In genomic region chr13:109247061-109247460, GRCm38 (mm10) we compare ENCODE assay signal across 21 mouse cellular contexts.
"Had no signal": no experiment of that assay in that cellular context is flagged by ENCODE, and none has a peak within 500 bp of the region (broad histone marks: within the 10 kb centered on the region; RNA-seq: fewer than 3 reads in every experiment).

No protein-coding gene starts in this region.

- H3K4me2 ChIP-seq: liver, embryonic 15.5 days; lung, embryonic 14.5 days; midbrain, embryonic 12.5 days; neural tube, embryonic 13.5 days; stomach, embryonic 15.5 days had no signal

- ATAC-seq: intestine, postnatal 0 days; lung, postnatal 0 days; midbrain, embryonic 16.5 days had no signal

- H3K4me1 ChIP-seq: liver, embryonic 15.5 days; stomach, embryonic 15.5 days had no signal

- DNase-seq: kidney, adult 2 months; kidney, postnatal 25 days; layer of hippocampus, adult 9-11 months; lung, embryonic 14.5 days; retina, postnatal 1 day; right cerebral cortex, postnatal 25 days; spleen, adult 18-20 months; thymus, postnatal 25 days had no signal

- H3K27me3 ChIP-seq: liver, embryonic 15.5 days; megakaryocyte, embryonic 14.5 days; midbrain, embryonic 12.5 days; neural tube, embryonic 13.5 days; stomach, embryonic 15.5 days had no signal

- H3K36me3 ChIP-seq: liver, embryonic 15.5 days; midbrain, embryonic 12.5 days; neural tube, embryonic 13.5 days; stomach, embryonic 15.5 days had no signal

- H3K27ac ChIP-seq: kidney, postnatal 0 days; layer of hippocampus, adult 2 months; left cerebral cortex, adult 2 months; liver, embryonic 15.5 days; macrophage; midbrain, embryonic 12.5 days; neural tube, embryonic 13.5 days; stomach, embryonic 15.5 days had no signal

- H3K9me3 ChIP-seq: liver, embryonic 15.5 days; megakaryocyte, embryonic 14.5 days; midbrain, embryonic 12.5 days; neural tube, embryonic 13.5 days; stomach, embryonic 15.5 days had no signal

- H3K9ac ChIP-seq: liver, embryonic 15.5 days; lung, embryonic 14.5 days; midbrain, embryonic 12.5 days; neural tube, embryonic 13.5 days; stomach, embryonic 15.5 days had no signal

- H3K4me3 ChIP-seq: layer of hippocampus, adult 2 months; left cerebral cortex, adult 2 months; liver, embryonic 15.5 days; megakaryocyte, embryonic 14.5 days; midbrain, embryonic 12.5 days; myocyte; neural tube, embryonic 13.5 days; stomach, embryonic 15.5 days had no signal
